Comparison of ENCODE assay signal across 18 mouse cellular contexts in the genomic region with DNA sequence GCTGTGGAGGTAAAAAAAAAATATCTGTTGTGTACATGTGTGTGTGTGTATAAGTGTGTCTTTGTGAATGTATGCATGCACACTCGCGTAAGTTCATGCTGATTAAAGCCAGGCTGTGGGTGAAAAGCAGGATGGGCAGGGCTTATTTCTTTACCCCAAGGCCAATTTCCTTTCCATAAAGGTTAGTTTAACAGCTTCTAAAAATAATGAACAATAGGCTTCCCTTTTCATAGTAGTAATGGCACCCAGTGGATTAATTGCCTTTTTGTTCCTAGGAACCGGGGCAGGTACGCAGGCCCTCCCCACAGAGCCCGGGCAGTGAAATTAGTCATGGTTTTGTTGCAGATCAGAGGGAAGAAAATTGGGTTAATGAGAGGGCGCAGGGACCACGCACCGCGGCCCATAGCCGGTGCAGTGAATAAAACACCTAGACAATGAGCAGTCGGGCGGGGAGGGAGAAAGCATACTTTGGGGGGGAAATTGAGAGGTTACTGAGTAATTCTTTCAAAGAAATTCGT.
A peak's percentile ranks its signal among the peaks of the same experiment; 100 is the strongest.
DNase-seq lines count a peak whose midpoint lies in the region; ATAC-seq lines count a peak whose summit lies in the region.
"Had no signal": no experiment of that assay in that cellular context is flagged by ENCODE, and none has a peak within 500 bp of the region (broad histone marks: within the 10 kb centered on the region; RNA-seq: fewer than 3 reads in every experiment).

No protein-coding gene starts in this region.

- no peak overlapping the region for H3K9ac ChIP-seq in forebrain, embryonic 12.5 days
- H3K9ac ChIP-seq in forebrain, embryonic 15.5 days (replicated peaks) = no peak overlapping the region
- H3K9ac ChIP-seq in kidney, embryonic 15.5 days = no peak overlapping the region
- H3K9ac ChIP-seq: embryonic facial prominence, embryonic 12.5 days; heart, embryonic 15.5 days; hindbrain, embryonic 14.5 days; intestine, embryonic 15.5 days had no signal

- peaks cover 42% of the 10 kb centered on the region for H3K27me3 ChIP-seq in forebrain, embryonic 12.5 days
- no peaks in the 10 kb centered on the region for H3K27me3 ChIP-seq in forebrain, embryonic 15.5 days
- no peaks in the 10 kb centered on the region for H3K27me3 ChIP-seq in kidney, embryonic 15.5 days
- H3K27me3 ChIP-seq: embryonic facial prominence, embryonic 12.5 days; heart, embryonic 15.5 days; intestine, embryonic 15.5 days had no signal

- H3K4me1 ChIP-seq in forebrain, embryonic 12.5 days = peaks cover 7% of the 10 kb centered on the region
- H3K4me1 ChIP-seq in forebrain, embryonic 15.5 days = peaks cover 13% of the 10 kb centered on the region; the same call in 1 of the 2 replicates
- 0 out of 2 replicates have a peak, but pooled peaks cover 2% of the 10 kb centered on the region for H3K4me1 ChIP-seq in kidney, embryonic 15.5 days
- H3K4me1 ChIP-seq: embryonic facial prominence, embryonic 12.5 days; heart, embryonic 15.5 days; intestine, embryonic 15.5 days had no signal

- H3K4me2 ChIP-seq in forebrain, embryonic 12.5 days = peak overlapping the region; percentile 24
- H3K4me2 ChIP-seq in forebrain, embryonic 15.5 days (replicated peaks) = no peak overlapping the region
- H3K4me2 ChIP-seq in kidney, embryonic 15.5 days = no peak overlapping the region
- H3K4me2 ChIP-seq: embryonic facial prominence, embryonic 12.5 days; heart, embryonic 15.5 days; hindbrain, embryonic 14.5 days; intestine, embryonic 15.5 days had no signal

- no peak overlapping the region for H3K4me3 ChIP-seq in forebrain, embryonic 12.5 days (replicated peaks)
- H3K4me3 ChIP-seq in forebrain, embryonic 15.5 days = no peak overlapping the region
- H3K4me3 ChIP-seq in kidney, embryonic 15.5 days (replicated peaks) = no peak overlapping the region
- H3K4me3 ChIP-seq: embryonic facial prominence, embryonic 12.5 days; heart, embryonic 15.5 days; intestine, embryonic 15.5 days had no signal

- no peak for DNase-seq in kidney, adult 18-20 months
- peak; percentile 4 for DNase-seq in lung, postnatal 10 days
- no peak for DNase-seq in lung, postnatal 14 days
- DNase-seq in forelimb bud, embryonic 11.5 days (ENCODE audit: low read depth, low spot score) = peak; percentile 24
- no peak for DNase-seq in right cerebral cortex, postnatal 25 days
- DNase-seq: adrenal gland, adult 8-10 months; cerebellum, adult 11-12 months; cerebellum, postnatal 36 days; layer of hippocampus, postnatal 36 days; lung, adult 2 months; thymus, postnatal 25 days had no signal

- no peaks in the 10 kb centered on the region for H3K36me3 ChIP-seq in forebrain, embryonic 12.5 days (replicated peaks)
- no peaks in the 10 kb centered on the region for H3K36me3 ChIP-seq in forebrain, embryonic 15.5 days
- H3K36me3 ChIP-seq in kidney, embryonic 15.5 days = no peaks in the 10 kb centered on the region
- H3K36me3 ChIP-seq: embryonic facial prominence, embryonic 12.5 days; heart, embryonic 15.5 days; intestine, embryonic 15.5 days had no signal

- ATAC-seq in forebrain, embryonic 12.5 days (ENCODE audit: low FRiP score) = no peak
- no peak for ATAC-seq in forebrain, embryonic 15.5 days (replicated peaks)
- peak; percentile 40; the same call in 1 of the 2 replicates for ATAC-seq in kidney, embryonic 15.5 days (replicated peaks; ENCODE audit: low FRiP score)
- ATAC-seq: intestine, embryonic 15.5 days had no signal

- H3K27ac ChIP-seq in forebrain, embryonic 12.5 days = no peak overlapping the region
- H3K27ac ChIP-seq in forebrain, embryonic 15.5 days (replicated peaks) = no peak overlapping the region
- H3K27ac ChIP-seq in kidney, embryonic 15.5 days = 0 out of 2 replicates have a peak overlapping the region, but pooled peaks have one; percentile 3
- H3K27ac ChIP-seq: embryonic facial prominence, embryonic 12.5 days; heart, embryonic 15.5 days; hindbrain, embryonic 14.5 days; intestine, embryonic 15.5 days had no signal

- no peaks in the 10 kb centered on the region for H3K9me3 ChIP-seq in forebrain, embryonic 12.5 days
- H3K9me3 ChIP-seq in forebrain, embryonic 15.5 days = no peaks in the 10 kb centered on the region
- H3K9me3 ChIP-seq in kidney, embryonic 15.5 days (replicated peaks) = no peaks in the 10 kb centered on the region
- H3K9me3 ChIP-seq: embryonic facial prominence, embryonic 12.5 days; heart, embryonic 15.5 days; intestine, embryonic 15.5 days had no signal

- WGBS in forebrain, embryonic 12.5 days = 5% methylated on average over 13 of the region's 13 CpGs
- WGBS in forebrain, embryonic 15.5 days = 4% methylated on average over 13 of the region's 13 CpGs
- WGBS in kidney, embryonic 15.5 days = 14% methylated on average over 13 of the region's 13 CpGs

Comparison
In these comparisons a context has a peak if more than half of its experiments do, and no peak if none do; other contexts are left out.
1. DNase-seq: peak in lung, postnatal 10 days (single experiment) and forelimb bud, embryonic 11.5 days (single experiment); none in kidney, adult 18-20 months (single experiment), lung, postnatal 14 days (single experiment) and right cerebral cortex, postnatal 25 days (single experiment).